Mouse (Mus musculus) liver, embryonic 11.5 days (tissue): ENCODE results near the gene Gpatch8. TPM values are rescaled to one million over a fixed set of nuclear protein-coding genes. Genes with fewer than 3 reads are reported as not detected.

Experiments
- ATAC-seq: fragments of 200-750 bp; cut with Nextera tagmentation; replicated peaks from 2 replicates; pipeline ENCODE4 v1.8.0; 2017; ENCODE audit warnings: moderate number of reproducible peaks, mild to moderate bottlenecking, moderate TSS enrichment, moderate library complexity; ENCODE audit not compliant: low FRiP score
- DNase-seq: peaks from one replicate; pipeline ENCODE4 v3.0.0-alpha.2; 2017; ENCODE audit warnings: low spot score
- H3K27ac ChIP-seq: fragments of 300-500 bp; sonication (generic); 2 replicates; pipeline ENCODE4 v1.5.1; 2014; ENCODE audit warnings: mild to moderate bottlenecking, low read depth, low read length, control low read depth
- H3K27me3 ChIP-seq: fragments of 300-500 bp; sonication (generic); replicated peaks from 2 replicates; pipeline ENCODE4 v1.6.1; 2014; ENCODE audit warnings: low read length, mixed read lengths; ENCODE audit not compliant: control insufficient read depth, insufficient read depth
- H3K36me3 ChIP-seq: fragments of 300-500 bp; sonication (generic); 2 replicates; pipeline ENCODE4 v1.6.1; 2014; ENCODE audit warnings: mild to moderate bottlenecking, low read length, moderate library complexity, mixed read lengths; ENCODE audit not compliant: control insufficient read depth, insufficient read depth
- H3K4me1 ChIP-seq: fragments of 300-500 bp; sonication (generic); replicated peaks from 2 replicates; pipeline ENCODE4 v1.6.1; 2014; ENCODE audit warnings: low read length, mixed read lengths; ENCODE audit not compliant: control insufficient read depth, insufficient read depth
- H3K4me2 ChIP-seq: fragments of 300-500 bp; sonication (generic); 2 replicates; pipeline ENCODE4 v1.6.1; 2014; ENCODE audit warnings: mild to moderate bottlenecking, control low read depth, moderate library complexity
- H3K4me3 ChIP-seq: fragments of 300-500 bp; sonication (generic); 2 replicates; pipeline ENCODE4 v1.5.1; 2014; ENCODE audit warnings: low read depth, low read length, control low read depth
- H3K9ac ChIP-seq: fragments of 300-500 bp; sonication (generic); 2 replicates; pipeline ENCODE4 v1.6.1; 2014; ENCODE audit warnings: low read depth, low read length, control low read depth
- H3K9me3 ChIP-seq: fragments of 300-500 bp; sonication (generic); 2 replicates; pipeline ENCODE4 v1.6.1; 2016; ENCODE audit warnings: low read length, inconsistent platforms, mixed read lengths; ENCODE audit not compliant: control insufficient read depth
- WGBS: fragments of 180-500 bp; shearing (Covaris S2); extraction: QIAGEN DNeasy Blood & Tissue Kit; methylation state at CpG from one replicate; pipeline ENCODE4 v1.1.7; 2014; 5-methylcytosine and 5-hydroxymethylcytosine counted together
- polyA plus RNA-seq: library from polyadenylated mRNA; unstranded; fragments of >200 nt; fragmentation: Nextera tagmentation; extraction: Ambion mirVana; gene quantifications from 2 replicates; pipeline ENCODE4 v1.2.1, GENCODE M21; 2014

Gene Gpatch8
- polyA plus RNA-seq, 1 experiment from 2014 or later, result 35.4 TPM

DNA sequence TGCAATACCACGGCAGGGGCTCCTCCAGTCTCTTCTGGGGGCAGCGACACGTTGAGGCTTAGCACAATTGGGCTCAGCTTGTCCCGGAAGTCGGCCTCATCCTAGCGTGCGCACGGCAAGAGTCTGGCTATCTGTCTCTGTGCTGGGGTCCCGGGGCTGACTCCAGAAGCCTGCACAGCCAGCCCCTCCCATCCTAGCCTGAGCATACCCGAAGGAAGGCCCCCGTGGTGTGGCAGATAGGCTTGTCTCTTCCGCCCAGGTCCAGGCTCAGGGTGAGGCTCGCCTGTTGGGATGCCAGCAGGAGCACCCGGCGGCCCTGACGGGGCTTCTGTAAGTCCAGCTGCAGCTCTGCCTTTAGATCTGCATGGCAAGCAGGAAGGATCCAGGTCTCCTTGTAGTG is 95.7 kb downstream of the Gpatch8 start:
- Histone ChIP-seq H3K9ac (no peak overlapping the region; the same call in 1 of the 2 replicates), H3K9me3 (no peaks in the 10 kb centered on the region), H3K4me2 (peak overlapping the region; percentile 19), H3K4me3 (no peak overlapping the region), H3K36me3 (no peaks in the 10 kb centered on the region), H3K27ac (no peak overlapping the region), H3K27me3 (peaks cover 4% of the 10 kb centered on the region; the same call in 1 of the 2 replicates), H3K4me1 (peaks cover 30% of the 10 kb centered on the region)
- 46% methylated on average over 16 of the region's 16 CpGs for WGBS
- no peak for DNase-seq
- peak; percentile 80 for ATAC-seq

DNA sequence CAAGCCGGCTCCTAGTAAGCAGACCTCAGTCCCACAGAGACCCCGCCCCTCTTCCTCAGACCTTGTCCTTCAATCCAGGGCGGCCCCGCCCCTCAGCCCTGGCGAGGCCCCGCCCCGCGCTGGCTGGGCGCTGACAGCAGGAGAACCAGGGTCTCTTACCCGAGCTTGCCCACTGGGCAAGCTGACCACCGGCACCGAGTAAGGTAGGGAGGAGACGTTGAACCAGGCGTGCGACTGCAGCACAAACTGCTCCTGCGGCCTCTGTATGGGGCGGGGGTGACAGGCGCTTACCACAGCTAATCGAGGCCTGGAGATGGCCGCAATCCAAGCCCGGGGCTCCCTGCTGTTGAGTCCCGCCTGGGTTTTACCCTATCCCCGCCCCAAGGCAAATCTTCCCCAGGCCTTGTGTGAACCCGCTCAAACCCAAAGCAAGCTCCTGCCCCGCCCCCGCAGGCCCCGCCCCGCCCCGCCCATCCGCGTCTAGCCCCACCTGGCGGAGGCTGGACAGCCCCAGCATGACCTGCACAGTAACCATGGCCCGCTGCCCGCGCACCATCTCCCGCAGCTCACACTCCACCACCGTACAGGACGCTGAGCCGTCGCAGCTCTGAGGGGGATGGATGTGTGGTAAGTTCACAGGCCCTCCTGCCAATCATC is 100.3 kb downstream of the Gpatch8 start:
- WGBS, result 11% methylated on average over 40 of the region's 40 CpGs
- 0 out of 2 replicates have a peak overlapping the region, but pooled peaks have one; percentile 26 for H3K9ac ChIP-seq

DNA sequence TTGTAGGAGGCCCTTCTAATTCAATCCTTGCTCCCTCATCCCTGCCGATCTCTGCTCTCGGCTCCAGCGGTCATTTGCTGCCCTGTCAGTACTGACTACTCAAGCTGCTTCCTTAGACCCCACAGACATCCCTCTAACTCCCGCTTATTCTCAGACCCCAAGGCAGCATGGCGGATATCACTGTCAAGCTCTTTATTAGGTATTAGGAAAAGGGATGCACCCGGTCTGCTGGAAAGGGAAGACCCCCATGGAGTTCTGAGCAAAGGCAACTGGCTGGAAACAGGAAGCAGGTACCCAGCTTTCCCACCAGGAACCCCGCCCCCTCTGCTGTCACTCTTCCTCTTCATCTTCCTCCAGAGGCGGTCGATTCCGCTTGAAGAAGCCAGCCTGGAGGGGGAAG is 103.1 kb downstream of the Gpatch8 start:
- Histone ChIP-seq H3K9ac (no peak overlapping the region), H3K27me3 (peaks cover 19% of the 10 kb centered on the region), H3K4me3 (no peak overlapping the region), H3K4me2 (no peak overlapping the region), H3K4me1 (peaks cover 24% of the 10 kb centered on the region), H3K9me3 (no peaks in the 10 kb centered on the region), H3K36me3 (no peaks in the 10 kb centered on the region), H3K27ac (no peak overlapping the region)
- ATAC-seq, result no peak
- WGBS, result 35% methylated on average over 10 of the region's 10 CpGs
- no peak for DNase-seq

More for the DNA sequence above, 100.3 kb downstream of the Gpatch8 start:
- H3K36me3 ChIP-seq, result no peaks in the 10 kb centered on the region
- H3K4me3 ChIP-seq, result peak overlapping the region; percentile 57
- H3K27ac ChIP-seq, result peak overlapping the region; percentile 43
- H3K4me1 ChIP-seq, result peaks cover 30% of the 10 kb centered on the region
- DNase-seq (peak; percentile 84), ATAC-seq (peak; percentile 73)
- no peaks in the 10 kb centered on the region for H3K9me3 ChIP-seq
- peak overlapping the region; percentile 89 for H3K4me2 ChIP-seq
- peaks cover 4% of the 10 kb centered on the region; the same call in 1 of the 2 replicates for H3K27me3 ChIP-seq

DNA sequence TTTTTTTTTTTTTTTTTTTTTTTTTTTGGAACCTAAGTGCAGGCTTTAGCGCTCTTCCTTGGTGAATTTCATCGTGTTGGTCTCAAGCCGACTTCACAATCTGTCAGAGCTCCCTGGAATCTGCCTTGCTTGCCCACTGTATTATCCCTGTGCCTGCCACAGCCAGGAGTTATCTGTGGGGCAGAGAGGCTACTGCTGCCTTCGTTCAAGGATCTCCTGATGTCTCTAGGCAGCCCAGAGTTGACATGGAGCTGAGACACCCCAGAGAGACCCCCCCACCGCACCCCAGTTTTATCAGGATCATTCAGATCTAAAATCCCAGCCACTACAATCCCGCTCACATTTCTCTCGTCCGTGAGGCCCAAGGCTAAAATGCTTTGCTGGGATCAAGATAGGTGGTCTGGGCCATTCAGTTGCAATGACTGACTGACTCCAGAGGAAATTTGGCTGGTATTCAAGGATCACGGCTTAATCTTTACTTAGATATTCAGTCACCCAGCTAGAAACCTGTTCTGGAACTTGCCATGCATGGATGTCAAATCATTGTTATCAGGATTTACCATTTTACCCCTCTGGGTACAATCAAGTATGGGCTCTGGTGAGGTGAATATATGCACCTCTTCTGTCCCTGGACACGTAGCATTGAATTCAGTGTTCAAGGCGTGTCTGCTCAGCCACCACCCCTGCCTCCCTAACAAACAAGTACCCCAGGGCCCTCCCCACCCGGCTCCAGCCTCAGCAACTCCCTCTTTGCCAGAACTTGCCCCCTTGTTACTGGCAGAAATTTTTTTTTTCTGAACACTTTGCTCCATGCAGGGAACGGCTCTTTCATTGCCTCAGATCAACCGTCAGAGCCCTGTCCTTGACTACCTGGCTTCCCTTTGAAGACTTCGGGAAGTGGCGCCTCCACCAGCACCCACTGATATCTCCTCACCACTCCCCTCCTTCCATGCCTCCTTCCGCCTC is 106.9 kb downstream of the Gpatch8 start:
- H3K4me1 ChIP-seq, result peaks cover 32% of the 10 kb centered on the region
- 51% methylated on average over 17 of the region's 17 CpGs for WGBS
- H3K4me3 ChIP-seq, result no peak overlapping the region
- H3K9me3 ChIP-seq, result no peaks in the 10 kb centered on the region
- ATAC-seq, result no peak
- no peak for DNase-seq
- H3K4me2 ChIP-seq, result no peak overlapping the region
- no peaks in the 10 kb centered on the region for H3K36me3 ChIP-seq
- H3K9ac ChIP-seq, result no peak overlapping the region
- peaks cover 39% of the 10 kb centered on the region for H3K27me3 ChIP-seq
- H3K27ac ChIP-seq, result no peak overlapping the region

DNA sequence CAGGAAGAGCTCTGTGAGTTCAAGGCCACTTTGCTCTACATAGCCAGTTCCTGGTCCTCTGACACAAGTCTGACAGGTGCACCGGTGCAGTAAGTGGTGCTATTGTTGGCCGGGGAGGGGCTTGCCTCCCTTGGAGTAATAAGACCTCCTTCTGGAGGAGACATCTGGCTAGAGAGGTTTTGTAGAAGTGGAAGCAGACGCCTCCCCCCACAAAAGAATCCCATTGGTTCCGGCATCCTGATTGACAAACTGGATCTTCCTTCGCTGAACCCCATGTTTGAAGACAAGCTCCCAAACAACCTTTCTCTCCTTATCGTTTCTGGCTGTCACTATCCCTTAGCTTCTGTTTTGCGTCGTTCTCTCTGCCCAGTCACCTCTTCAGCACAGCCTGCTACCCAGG is 107.9 kb downstream of the Gpatch8 start:
- Histone ChIP-seq H3K9ac (no peak overlapping the region), H3K36me3 (no peaks in the 10 kb centered on the region), H3K27me3 (peaks cover 46% of the 10 kb centered on the region), H3K4me3 (no peak overlapping the region), H3K4me1 (peaks cover 32% of the 10 kb centered on the region), H3K9me3 (no peaks in the 10 kb centered on the region), H3K27ac (no peak overlapping the region), H3K4me2 (no peak overlapping the region)
- WGBS, result 17% methylated on average over 8 of the region's 8 CpGs
- DNase-seq (no peak), ATAC-seq (no peak)

DNA sequence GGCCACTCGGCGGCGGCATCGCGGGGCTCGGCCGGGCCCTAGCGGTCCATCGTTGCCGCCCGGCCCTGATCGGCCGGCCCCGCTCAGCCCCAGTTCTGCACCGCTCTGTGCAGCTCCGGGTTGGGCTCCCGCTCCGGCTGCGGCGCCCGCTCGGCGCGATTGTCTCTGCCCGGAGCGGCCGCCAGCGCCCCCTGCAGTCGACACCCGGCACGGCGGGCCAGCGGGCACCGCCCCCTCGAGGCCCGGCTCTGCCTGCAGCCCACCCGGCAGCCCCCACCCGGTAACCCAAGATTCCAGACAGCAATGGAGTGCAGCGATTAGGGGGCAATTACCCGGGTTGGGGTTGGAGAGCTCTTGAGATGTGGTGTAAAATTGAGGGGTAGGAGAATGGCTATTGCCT is 108.7 kb downstream of the Gpatch8 start, which contains the start of gene Fam171a2:
Gene Fam171a2, minus strand, starts transcription at position 186 of the 400 bp plus-strand sequence.
- Histone ChIP-seq H3K9me3 (no peaks in the 10 kb centered on the region), H3K27me3 (peaks cover 46% of the 10 kb centered on the region), H3K4me3 (peak within 1 kb of the TSS; percentile 76), H3K4me2 (peak within 1 kb of the TSS; percentile 99), H3K4me1 (peaks cover 32% of the 10 kb centered on the region), H3K36me3 (no peaks in the 10 kb centered on the region), H3K27ac (peak within 1 kb of the TSS; percentile 52; the same call in 1 of the 2 replicates), H3K9ac (peak within 1 kb of the TSS; percentile 82)
- WGBS, result 0% methylated on average over 40 of the region's 40 CpGs
- DNase-seq (peak; percentile 86), ATAC-seq (peak; percentile 74)

DNA sequence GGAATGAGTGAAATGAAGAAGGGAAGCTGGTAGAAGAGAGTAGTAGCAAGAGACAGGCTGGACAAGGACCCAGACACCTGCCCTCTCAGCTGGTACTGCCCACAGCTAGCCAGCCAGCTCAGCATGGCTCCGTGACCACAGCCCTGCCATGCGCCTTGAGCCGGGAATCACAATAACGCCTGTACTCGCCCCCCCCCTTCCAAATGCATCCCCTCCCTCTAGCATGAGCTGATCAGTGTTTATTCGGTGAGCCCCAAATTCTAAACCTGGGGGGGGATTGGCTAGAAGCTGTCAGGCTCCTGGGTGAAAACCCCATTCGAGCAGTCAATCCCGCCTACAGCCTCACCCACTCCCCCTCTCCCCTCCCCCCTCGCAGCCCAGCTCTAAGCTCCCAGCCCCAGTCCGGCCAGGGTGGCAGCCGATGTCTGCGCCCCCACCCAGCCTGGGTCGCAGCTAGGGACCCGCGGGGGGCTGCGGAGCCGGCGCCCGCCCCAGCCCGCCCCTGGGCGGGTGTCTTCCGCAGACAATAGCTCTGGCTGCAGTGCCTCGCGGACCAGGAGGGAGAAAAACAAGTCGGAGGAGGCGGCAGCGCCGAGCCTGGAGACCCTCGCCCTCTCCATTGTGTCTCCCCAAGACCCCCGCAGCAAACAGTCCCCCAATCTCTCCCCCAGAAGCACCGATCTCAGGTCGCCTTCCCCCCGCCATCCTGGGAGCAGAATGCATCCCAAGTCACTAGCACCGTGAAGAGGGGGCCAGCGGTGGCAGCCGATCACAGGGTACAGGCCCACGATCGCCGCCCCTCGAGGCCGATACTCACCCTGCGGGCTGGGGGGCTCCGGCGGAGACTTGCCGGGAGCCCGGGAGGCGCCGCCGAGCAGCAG is 109.4 kb downstream of the Gpatch8 start:
- peak overlapping the region; percentile 52; the same call in 1 of the 2 replicates for H3K27ac ChIP-seq
- peaks cover 46% of the 10 kb centered on the region for H3K27me3 ChIP-seq
- H3K4me2 ChIP-seq, result peak overlapping the region; percentile 99
- peak overlapping the region; percentile 82 for H3K9ac ChIP-seq
- no peaks in the 10 kb centered on the region for H3K9me3 ChIP-seq
- DNase-seq (peak; percentile 69), ATAC-seq (peak; percentile 46)
- H3K36me3 ChIP-seq, result no peaks in the 10 kb centered on the region
- 1% methylated on average over 47 of the region's 49 CpGs for WGBS
- peak overlapping the region; percentile 76 for H3K4me3 ChIP-seq
- H3K4me1 ChIP-seq, result peaks cover 32% of the 10 kb centered on the region

DNA sequence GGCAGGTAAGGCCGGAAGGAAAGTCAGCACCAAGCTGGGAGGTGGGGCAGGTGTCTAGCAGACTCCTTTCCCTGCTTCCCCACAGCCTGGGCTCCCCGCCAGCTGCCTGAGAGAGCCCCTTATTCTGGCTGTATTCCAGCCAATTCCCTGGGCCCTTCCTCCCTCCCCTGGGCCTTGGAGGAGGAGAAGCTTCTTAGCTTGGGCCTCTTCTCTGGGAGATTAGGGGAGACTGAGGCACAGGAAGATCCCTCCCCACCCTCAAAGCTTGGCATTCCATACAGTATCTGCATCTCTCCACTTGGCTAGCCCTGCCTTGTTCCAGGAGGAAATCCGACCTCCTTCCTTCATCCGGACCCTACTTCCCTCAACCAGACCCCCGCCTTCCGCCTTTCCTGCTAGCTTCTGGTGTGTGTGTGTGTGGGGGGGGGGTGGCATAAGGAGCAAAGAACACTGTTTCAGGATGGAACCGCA is 110.3 kb downstream of the Gpatch8 start:
- Histone ChIP-seq H3K36me3 (no peaks in the 10 kb centered on the region), H3K4me1 (peaks cover 32% of the 10 kb centered on the region), H3K4me2 (peak overlapping the region; percentile 99), H3K27me3 (peaks cover 46% of the 10 kb centered on the region), H3K27ac (no peak overlapping the region), H3K9me3 (no peaks in the 10 kb centered on the region), H3K4me3 (peak overlapping the region; percentile 76), H3K9ac (peak overlapping the region; percentile 0; the same call in 1 of the 2 replicates)
- ATAC-seq (no peak), DNase-seq (no peak)
- 27% methylated on average over 7 of the region's 7 CpGs for WGBS
